Mouse (Mus musculus): ENCODE data around the gene Fam184b. TPM values are rescaled to one million over a fixed set of nuclear protein-coding genes. Genes with fewer than 3 reads are reported as not detected.

The Fam184b gene
- 0.77 and 1.8 TPM in 2 replicates for polyA plus RNA-seq (2015; fragmentation: Nextera tagmentation; extraction: Ambion mirVana)

GRCm38 (mm10) chr5:45638806-45639714 is at the start of gene Fam184b:
Gene Fam184b, minus strand, starts transcription at chr5:45639614.

GRCm38 (mm10) chr5:45669598-45670279 is 30.3 kb upstream of the Fam184b start, which contains the start of gene Ncapg:
Gene Ncapg, plus strand, starts transcription at chr5:45669919.

GRCm38 (mm10) chr5:45519960-45520808 is 119.2 kb downstream of the Fam184b start, which contains the start of gene Med28:
Gene Med28, plus strand, starts transcription at chr5:45520229.

GRCm38 (mm10) chr5:45493191-45494092 is 146.0 kb downstream of the Fam184b start, which contains the start of gene Lap3:
Gene Lap3, plus strand, starts transcription at chr5:45493374.

Other genes with a start within 250 kb of the Fam184b start
- 172 and 203 TPM in 2 replicates for gene Qdpr, start 189.4 kb downstream of the Fam184b start, polyA plus RNA-seq (2015; fragmentation: Nextera tagmentation; extraction: Ambion mirVana)
- gene Clrn2, start 185.9 kb downstream of the Fam184b start, polyA plus RNA-seq (2015; fragmentation: Nextera tagmentation; extraction: Ambion mirVana): not detected in 2 replicates
- gene Lap3, start 146.2 kb downstream of the Fam184b start, polyA plus RNA-seq (2015; fragmentation: Nextera tagmentation; extraction: Ambion mirVana): 48.6 and 54.6 TPM in 2 replicates
- gene Med28, start 119.4 kb downstream of the Fam184b start, polyA plus RNA-seq (2015; fragmentation: Nextera tagmentation; extraction: Ambion mirVana): 320 and 368 TPM in 2 replicates
- 7.7 and 11.2 TPM in 2 replicates for gene Ncapg, start 30.3 kb upstream of the Fam184b start, polyA plus RNA-seq (2015; fragmentation: Nextera tagmentation; extraction: Ambion mirVana)
- gene Lcorl, start 218.0 kb upstream of the Fam184b start, polyA plus RNA-seq (2015; fragmentation: Nextera tagmentation; extraction: Ambion mirVana): 12.5 and 17.8 TPM in 2 replicates